Mouse (Mus musculus): Measurements from ENCODE around the gene Lrrc8c. TPM values are rescaled to one million over a fixed set of nuclear protein-coding genes. Genes with fewer than 3 reads are reported as not detected.

Lrrc8c gene
- total RNA-seq, 4 experiments from 2014 or later = 15.3 to 24.9 (median 23.1) TPM

DNA sequence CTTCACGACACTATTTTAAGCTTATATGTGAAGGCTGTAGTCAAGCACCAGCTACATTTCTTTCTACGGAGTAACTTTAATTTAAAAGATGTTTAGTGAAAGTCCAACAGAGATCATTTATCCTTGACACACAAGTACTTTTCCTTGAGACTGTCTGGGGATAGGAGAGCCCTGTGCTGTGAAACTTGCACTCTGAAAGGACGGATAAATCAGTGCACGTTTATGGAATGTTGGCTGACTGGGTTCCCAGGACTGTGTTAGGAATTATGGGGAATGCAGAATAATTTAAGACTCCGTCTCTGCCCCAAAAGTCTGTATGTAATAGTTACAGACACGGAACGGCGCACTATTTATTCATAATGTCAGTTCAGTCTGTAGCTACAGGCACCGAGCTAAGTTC, 74.4 kb downstream of the Lrrc8c start:
- no peak for DNase-seq (ENCODE audit: low spot score)

DNA sequence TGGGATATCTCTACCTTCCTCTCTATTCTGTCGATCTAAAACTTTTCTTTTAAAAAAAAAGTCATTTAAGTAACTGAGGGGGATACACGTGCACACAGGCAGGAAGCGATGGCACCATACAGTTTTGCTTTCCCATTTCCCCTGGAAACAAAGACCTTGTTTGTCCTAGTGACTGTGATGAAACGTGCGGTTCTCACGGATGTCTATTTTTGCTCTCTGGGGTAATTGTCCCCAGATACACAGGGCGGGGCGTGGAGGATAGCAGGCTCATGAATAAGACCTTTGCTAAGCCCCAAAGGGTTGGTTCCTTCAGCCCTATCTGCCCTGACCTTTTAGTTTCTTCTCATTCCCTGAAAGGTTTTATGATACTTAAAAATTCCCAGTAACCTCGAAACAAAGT, 79.7 kb downstream of the Lrrc8c start:
- DNase-seq (ENCODE audit: low spot score) = peak; percentile 68

GRCm38 (mm10) chr5:105599315-105599714, 80.1 kb downstream of the Lrrc8c start:
- DNase-seq (ENCODE audit: low spot score) = no peak

- DNase-seq (ENCODE audit: low spot score) = no peak
Observed at GRCm38 (mm10) chr5:105600998-105601397, 81.8 kb downstream of the Lrrc8c start.

- DNase-seq (ENCODE audit: low spot score) = peak; percentile 58
Observed at GRCm38 (mm10) chr5:105602585-105602984, 83.4 kb downstream of the Lrrc8c start.

GRCm38 (mm10) chr5:105605736-105606135, 86.5 kb downstream of the Lrrc8c start:
- DNase-seq (ENCODE audit: low spot score) = no peak

DNA sequence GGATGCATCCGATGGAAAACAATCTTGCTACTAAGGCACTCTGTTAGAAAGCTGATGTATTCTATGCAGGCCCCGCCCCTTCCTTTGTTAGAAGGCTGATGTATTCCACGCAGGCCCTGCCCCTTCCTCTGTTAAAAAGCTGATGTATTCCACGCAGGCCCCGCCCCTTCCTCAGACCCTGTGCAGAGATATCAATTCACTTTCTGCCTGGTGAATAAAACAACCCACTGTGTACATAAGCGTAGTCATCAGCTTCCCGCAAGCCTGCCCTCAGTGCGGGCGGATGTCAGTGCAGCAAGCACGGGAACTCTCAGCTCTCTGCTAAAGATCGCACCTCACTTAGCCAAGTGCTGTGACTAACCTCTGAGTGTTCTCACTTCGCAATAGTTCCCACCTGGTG, 90.5 kb downstream of the Lrrc8c start:
- DNase-seq (ENCODE audit: low spot score) = no peak

- DNase-seq (ENCODE audit: low spot score) = no peak
Observed at GRCm38 (mm10) chr5:105613002-105613401, 93.8 kb downstream of the Lrrc8c start.

- no peak for DNase-seq (ENCODE audit: low spot score)
Observed at GRCm38 (mm10) chr5:105614000-105614399, 94.8 kb downstream of the Lrrc8c start.

- DNase-seq (ENCODE audit: low spot score) = peak; percentile 32
Observed at GRCm38 (mm10) chr5:105614682-105615434, 95.7 kb downstream of the Lrrc8c start.

DNA sequence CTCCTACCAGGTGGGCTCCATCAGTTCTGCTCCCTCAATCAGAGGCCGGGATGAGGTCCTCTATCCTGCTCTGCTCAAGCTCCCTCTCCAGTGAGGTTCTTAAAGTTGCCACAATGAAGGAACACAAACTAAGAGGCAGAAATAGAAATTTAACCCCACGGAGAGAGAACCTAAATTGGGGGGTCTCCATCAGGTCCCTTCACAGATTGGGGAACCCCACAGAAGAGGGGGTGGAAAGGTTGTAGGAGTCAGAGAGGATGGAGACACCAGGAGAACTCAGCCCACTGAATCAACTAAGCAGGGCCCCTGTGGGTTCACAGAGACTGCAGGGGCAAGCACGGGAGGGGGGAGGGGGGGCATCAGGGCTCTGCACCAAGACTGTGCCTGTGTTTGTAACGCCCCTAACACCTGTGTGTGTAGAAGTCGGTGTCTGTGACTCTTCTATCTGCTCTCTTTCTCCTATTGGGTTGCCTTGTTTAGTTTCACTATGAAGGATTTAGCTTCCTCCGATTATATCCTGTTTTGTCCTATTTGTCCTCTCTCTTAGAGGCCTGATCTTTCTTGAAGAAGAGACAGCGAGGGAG, 96.8 kb downstream of the Lrrc8c start:
- DNase-seq (ENCODE audit: low spot score) = no peak

GRCm38 (mm10) chr5:105616538-105616937, 97.3 kb downstream of the Lrrc8c start:
- DNase-seq (ENCODE audit: low spot score) = no peak

- no peak for DNase-seq (ENCODE audit: low spot score)
Observed at GRCm38 (mm10) chr5:105618510-105618909, 99.3 kb downstream of the Lrrc8c start.

- no peak for DNase-seq (ENCODE audit: low spot score)
Observed at GRCm38 (mm10) chr5:105619666-105620065, 100.5 kb downstream of the Lrrc8c start.

DNA sequence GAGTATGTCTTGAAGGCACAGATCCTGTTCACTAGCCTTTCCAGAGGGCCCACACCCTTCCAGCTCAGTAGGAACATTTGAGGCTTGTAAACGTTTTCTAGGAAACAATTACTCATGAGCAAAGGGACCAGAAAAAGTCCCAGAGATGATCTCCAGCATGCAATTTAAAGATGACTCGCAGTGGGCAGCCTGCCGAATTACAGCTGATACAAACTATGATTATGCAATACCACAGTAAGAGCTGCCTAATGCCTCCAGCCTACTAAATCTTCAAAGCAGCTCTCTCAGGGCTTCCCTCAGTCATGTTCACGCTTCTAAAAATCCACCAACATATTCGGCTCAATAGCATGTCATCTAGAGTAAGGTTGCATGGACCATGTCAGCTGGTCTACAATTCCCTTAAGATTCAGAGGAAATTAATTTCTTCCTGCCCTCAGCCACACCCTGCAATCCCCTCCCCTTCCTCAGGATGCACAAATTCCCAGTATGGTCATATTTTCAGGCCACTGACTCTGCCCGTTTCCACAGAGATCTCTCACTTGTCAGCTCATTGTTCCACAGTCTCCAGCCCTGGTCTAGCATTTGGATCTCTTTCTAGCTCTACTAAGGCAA, 101.4 kb downstream of the Lrrc8c start:
- peak; percentile 81 for DNase-seq (ENCODE audit: low spot score)

- DNase-seq (ENCODE audit: low spot score) = no peak
Observed at GRCm38 (mm10) chr5:105623074-105623713, 104.0 kb downstream of the Lrrc8c start.

- DNase-seq (ENCODE audit: low spot score) = no peak
Observed at GRCm38 (mm10) chr5:105624257-105624656, 105.1 kb downstream of the Lrrc8c start.

- peak; percentile 60 for DNase-seq (ENCODE audit: low spot score)
Observed at GRCm38 (mm10) chr5:105625504-105626150, 106.4 kb downstream of the Lrrc8c start.

DNA sequence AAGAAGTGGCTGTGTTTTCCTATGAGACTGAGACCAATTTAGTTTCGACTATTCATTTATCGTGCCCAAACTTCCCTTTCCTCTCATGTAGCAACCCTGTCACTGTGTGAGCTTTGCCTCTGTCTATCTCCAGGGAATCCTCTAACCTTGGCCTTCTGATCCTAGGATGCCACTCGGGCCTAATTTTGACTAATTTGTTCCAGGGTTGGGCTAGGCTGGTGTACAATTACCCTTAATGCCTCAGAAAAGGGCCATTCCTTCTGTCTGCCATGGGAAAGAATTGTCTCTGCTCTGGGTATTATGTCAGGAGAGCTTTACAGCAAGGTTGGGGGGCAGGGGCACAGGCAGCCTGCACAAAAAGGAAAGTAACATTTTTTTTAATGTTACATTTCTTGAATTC, 107.2 kb downstream of the Lrrc8c start:
- no peak for DNase-seq (ENCODE audit: low spot score)

DNA sequence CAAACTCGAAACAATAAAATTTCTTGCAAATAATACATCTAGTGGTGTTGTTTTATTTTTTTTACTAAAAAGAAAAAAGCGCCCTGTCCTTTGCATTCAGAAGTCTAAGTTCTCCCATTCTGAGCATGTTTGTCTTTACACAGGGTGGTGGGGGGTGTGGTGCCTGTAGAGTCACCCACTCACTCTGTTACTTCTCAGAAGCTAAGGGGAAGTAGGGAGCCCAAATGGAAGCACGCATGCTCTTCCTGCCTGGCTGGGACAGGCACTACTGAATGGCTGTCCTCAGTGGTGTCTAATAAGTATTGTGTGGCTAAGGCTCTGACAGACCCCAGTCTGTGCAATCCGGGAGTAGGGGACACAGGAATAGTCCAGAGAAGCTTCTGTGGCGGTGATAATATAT, 107.9 kb downstream of the Lrrc8c start:
- no peak for DNase-seq (ENCODE audit: low spot score)

GRCm38 (mm10) chr5:105629955-105630354, 110.8 kb downstream of the Lrrc8c start:
- DNase-seq (ENCODE audit: low spot score) = no peak

GRCm38 (mm10) chr5:105632066-105632465, 112.9 kb downstream of the Lrrc8c start:
- no peak for DNase-seq (ENCODE audit: low spot score)
